Mouse (Mus musculus) ovary, adult 18-20 months (tissue): Measurements from ENCODE around the gene Pnmt.
A peak's percentile ranks its signal among the peaks of the same experiment; 100 is the strongest.

Experiments
- DNase-seq: peaks from one replicate; pipeline ENCODE4 v3.0.0; 2022; ENCODE audit warnings: low spot score, mixed read lengths

Pnmt gene

DNA sequence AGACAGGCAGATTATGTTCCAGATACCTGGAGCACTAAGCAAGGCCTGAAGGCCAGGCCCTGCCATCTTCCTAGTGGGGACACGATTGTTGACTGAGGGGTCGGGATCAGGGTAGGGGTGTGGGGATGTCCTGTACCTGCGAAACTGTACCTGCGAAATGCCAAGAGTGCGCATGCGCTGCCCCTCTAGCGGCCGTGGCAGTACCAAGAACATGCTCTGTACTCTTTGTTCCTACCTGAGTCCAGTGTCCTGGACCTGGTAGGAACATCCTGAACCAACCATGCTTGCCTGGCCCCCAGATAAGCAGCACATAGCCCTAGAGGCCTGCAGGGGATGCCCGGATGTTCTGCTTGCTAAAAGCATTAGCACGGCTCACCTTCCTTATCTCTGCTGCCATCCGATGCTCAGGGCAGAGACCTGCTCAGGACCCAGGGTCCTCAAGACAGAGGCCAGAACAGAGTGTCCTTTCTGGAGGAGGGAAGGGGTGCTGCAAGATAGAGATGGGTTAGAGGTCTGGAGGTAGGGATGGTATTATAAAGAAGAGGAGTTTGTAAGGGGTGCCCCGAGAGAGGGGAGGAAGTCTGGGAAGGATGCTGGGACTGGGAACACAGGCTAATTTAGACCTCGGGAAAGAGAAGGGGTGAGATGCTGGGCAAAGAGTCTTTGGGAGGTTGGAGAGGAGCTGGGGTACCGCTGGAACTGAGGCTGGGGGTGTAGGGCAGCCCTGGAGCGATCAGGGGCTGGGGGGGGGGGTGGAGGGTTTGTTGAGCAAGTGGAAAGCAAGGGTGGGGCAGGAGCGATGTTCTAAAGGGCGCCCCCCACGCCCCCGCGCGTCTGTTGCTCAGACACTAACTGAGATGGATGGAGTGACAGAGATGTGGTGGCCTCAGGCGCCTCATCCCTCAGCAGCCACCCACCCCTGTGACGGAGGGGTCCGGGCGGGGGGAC is at the start of gene Pnmt:
TSS of gene Pnmt (plus strand) at position 813 of the 948 bp plus-strand sequence.
- no peak for DNase-seq

- no peak for DNase-seq
These were observed 47.7 kb upstream of the Pnmt start for GRCm38 (mm10) chr11:98338507-98338961.

DNA sequence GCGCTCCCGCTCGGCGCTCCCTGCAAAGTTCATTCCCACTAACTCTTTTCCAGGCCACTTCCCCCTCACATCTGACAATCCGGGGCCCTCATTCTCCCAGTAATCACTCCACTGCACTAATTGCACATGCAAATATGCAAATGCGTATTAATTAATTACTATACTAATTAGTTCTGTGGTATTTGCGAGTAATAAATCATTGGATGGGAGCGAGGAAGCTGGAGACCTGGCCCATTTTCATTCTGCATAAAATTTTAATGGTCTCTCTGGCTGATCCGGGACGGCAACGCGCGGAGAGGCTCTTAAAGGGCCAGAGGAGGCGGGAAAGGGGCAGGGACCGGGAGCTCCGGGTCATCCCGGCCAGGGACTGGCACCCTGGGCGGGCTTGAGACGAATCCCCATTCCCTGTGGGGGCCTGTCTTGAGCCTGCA is 47.2 kb upstream of the Pnmt start:
- no peak for DNase-seq

- no peak for DNase-seq
These were observed 46.5 kb upstream of the Pnmt start for GRCm38 (mm10) chr11:98339679-98340287.

GRCm38 (mm10) chr11:98340597-98340996 is 45.7 kb upstream of the Pnmt start:
- DNase-seq = no peak

GRCm38 (mm10) chr11:98341174-98341573 is 45.1 kb upstream of the Pnmt start:
- no peak for DNase-seq

DNA sequence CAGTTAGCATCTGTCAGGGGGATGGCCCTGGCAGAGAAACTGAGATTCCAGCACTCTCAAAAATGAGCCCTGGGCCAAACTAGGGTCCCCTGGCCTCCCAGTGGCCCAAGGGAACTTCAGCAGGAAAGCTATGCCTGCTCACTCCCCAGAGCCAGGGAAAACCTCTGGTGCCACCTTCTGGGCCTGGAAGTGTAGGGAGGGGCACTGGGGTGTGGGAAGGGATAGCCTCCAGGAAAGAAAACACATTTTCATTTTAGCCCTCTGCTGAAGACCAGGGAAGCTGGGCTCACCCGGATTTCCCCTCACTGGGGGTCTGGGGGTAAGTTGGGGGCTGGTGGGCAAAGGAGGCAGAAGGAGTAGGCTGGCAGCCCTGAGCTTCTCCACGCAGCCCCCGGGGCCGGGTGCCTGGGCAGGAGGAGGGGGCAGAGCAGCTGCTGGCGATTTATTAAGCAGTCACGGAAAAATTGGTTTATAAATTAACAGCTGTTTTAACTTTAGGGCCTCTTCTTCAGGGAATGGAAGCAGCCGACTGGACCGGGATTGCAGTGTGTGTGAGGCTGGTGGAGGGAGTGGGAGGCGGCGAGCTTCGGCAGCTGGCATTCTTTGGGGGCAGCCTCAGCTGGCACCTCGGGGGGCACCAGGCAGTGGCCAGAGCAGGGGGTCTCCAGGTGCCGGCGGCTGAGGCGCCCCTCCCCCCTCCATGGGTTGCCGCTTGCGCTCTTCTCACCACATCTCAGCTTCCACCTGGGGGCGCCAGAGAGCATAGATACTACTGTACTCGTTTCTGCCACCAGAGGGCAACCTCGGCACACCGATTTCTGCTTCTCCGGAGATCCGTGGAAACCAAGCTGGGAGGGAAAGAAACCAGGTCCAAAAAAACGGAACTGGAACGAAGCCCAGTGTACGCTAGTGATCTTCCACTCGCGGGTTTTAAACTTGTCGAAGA is 44.0 kb upstream of the Pnmt start:
- DNase-seq = peak; percentile 64

GRCm38 (mm10) chr11:98345253-98345652 is 41.0 kb upstream of the Pnmt start:
- DNase-seq = peak; percentile 66

DNA sequence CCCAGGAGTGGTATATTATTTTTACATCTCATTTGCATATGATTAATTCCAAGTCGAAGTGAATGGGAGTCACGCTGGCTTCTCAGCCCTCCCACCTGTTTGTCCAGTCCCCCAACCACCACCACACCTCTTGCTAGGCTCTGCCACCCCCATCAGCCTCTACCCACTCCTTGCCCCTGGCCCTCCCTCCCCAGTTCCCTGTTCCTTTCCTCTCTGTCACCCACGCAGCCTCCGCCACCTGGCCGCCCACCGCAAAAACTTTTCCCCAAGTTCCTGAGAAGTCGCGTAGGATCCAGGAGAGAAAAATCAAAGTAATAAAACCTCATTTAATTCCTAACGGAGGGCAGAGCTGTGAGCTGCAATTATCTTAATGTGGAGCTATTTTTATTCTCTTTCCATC is 40.1 kb upstream of the Pnmt start:
- DNase-seq = no peak

- DNase-seq = no peak
These were observed 38.7 kb upstream of the Pnmt start for GRCm38 (mm10) chr11:98347385-98348082.

DNA sequence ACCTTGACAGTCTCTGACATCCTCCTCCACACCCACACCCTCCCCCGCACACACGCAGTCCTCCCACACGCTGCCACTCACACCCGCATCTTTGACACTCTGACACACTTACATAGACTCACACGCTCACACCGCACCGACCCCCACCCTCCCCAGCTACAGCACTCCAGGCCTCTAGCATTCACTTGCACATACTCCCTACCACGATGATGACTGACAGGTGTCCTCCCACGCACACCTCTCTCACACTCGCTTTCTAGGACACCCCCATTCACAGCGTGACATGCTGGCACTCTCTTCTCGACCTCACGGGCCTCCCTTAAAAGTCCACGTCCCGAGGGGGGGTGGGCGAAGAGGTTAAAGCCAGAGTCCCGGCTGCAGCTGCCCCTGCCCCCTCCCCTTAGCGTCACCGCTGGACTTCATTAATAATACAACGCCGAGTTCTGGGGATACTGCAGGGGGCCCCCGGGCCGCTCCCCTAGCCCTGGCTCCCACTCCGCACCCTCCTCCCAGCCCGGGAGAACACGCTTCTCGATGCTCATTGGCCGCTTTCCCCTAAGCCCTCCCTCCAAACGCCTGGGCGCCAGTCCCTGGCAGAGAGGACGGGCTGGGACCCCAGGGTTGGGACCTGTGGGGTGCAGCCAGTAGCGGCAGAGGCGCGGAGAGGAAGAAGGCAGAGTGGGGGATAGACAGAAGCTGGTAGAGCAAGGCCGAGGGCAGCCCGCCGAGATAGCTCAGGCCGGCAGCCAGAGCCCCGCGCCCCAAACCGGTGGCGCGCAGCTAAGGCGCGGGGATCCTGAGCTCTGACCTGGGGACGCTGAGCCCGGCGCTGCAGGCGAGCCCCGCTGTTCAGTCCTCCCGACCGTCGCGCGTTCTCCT is 37.9 kb upstream of the Pnmt start, which contains the start of gene Ppp1r1b:
TSS of gene Ppp1r1b (plus strand) at position 322 of the 879 bp plus-strand sequence.
- DNase-seq = no peak

- DNase-seq = no peak
These were observed 36.9 kb upstream of the Pnmt start for GRCm38 (mm10) chr11:98349308-98349707.

DNA sequence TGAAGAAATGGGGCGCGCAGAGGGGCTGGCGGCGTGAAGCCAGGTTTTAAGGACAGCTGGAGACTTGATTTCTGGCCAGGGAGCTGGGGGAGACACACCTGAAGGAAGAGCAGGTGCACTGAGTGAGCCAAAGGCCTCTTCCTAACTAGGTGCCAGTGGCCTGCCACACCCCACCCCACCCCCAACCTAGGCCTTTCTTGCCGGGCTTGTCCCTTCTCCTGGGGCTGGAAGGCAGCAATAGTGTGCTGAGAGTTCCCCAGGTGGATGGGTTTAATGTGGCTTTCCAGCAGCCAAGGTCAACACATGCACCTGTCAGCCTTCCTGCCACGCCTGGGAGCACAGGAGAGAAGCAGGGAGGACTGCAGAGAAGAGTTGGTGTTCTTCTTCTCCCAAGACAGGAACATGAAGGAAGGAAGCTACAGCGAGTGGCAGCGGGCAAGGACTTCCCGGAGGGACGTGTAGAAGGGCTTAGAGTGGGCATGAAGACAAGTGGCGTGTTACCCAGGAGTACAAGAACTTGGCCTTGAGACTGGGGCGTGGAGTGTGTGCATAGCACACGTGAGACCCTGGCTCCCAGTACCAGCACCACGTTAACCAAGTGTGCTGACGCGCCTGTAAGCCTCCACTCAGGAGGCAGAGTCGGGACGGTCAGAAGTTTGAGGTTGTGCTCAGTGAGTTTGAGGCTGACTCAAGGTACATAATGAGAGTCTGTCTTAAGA is 33.8 kb upstream of the Pnmt start:
- no peak for DNase-seq

DNA sequence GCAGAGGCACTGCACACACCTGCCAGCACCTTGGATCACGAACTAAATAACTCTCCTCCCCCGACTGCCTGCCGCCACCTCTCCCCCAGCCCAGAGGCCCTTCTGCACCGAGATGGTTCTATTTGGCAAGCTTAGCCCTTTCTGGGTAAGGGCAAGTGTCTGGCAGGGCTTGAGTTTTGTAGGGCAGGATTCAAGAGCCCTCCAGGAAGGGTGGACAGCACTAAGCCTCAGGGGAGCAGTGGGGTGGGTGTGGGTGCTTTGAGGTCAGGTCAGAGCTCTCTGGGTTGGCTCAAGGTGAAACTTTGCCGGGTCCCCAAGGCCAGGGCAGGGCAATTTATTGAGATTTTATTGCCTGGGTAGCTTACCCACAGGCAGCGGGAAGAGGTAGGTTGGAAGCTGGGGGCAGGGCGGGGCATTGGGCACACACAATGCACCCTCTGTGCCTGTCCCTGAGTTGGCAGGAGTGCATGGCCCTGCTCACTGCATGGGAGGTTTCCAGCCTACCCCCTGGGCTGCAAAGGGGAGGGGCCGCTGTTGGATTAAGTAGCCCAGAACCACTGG is 32.5 kb upstream of the Pnmt start:
- DNase-seq = peak; percentile 39

GRCm38 (mm10) chr11:98354445-98354844 is 31.8 kb upstream of the Pnmt start:
- no peak for DNase-seq

GRCm38 (mm10) chr11:98355732-98356299 is 30.4 kb upstream of the Pnmt start:
- no peak for DNase-seq

DNA sequence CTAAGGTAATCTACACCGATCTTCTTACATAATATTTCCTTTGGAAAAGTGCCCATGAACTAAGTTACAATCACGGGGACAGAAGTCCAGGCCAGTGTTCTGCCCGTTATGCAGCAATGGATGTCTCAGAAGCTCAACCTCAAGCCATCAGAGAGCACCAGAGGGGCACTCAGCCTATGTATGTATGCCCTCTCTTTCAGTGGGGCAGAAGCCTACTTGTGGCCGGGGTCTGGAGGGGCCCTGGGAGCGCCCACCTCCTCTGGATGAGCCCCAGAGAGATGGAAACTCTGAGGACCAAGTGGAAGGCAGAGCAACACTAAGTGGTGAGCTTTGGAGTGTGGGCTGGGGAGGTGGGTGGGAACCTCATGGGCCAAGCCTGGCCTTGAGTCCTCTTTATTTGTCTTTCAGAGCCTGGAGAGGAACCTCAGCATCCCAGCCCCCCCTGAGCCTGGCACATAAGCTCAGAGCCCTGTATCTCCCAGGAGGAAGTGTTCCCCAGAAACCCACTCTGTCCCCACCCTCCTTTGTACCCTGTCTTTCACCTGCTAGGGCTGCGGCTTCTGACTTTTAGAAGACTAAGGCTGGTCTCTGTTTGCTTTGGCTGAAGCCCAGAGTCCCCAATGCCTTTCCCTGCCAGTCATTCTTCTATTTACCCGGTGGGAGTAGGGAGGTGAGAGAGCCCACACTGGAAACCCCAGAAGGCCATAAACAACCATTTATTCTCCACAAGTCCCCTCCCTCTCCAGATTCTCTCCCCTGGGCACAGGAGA is 29.4 kb upstream of the Pnmt start:
- DNase-seq = no peak
